Comparison of ENCODE assay signal across 18 mouse cellular contexts in the genomic region with DNA sequence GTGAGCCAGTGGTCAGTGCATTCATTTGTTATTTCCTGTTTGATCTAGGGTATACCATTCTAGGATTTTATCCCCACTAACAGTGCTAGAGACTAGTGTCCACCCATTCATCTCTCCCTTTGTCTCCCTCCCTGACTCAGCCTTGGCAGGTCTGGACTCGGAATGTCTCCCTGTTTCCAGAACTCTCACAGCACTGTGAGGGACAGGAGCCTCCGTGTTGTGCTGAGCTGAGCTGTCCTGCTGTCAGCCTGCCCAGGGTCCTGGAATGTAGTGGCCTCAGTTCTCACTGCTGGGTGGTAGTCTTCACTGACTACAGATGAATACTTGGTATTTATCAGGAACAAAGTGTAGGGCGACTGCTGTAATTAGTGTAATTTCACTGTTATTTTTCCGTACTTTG. TPM values are rescaled to one million over a fixed set of nuclear protein-coding genes. Genes with fewer than 3 reads are reported as not detected.
DNase-seq lines count a peak whose midpoint lies in the region; TF ChIP-seq lines count a peak whose summit lies in the region.
"Had no signal": no experiment of that assay in that cellular context is flagged by ENCODE, and none has a peak within 500 bp of the region (broad histone marks: within the 10 kb centered on the region; RNA-seq: fewer than 3 reads in every experiment).

No protein-coding gene starts in this region.

- WGBS in bone marrow, adult 2 months, result 86% methylated on average over 4 of the region's 4 CpGs

- peak; percentile 84 for DNase-seq in heart, adult 11 months
- DNase-seq in heart, adult 18-20 months, result no peak
- peak; percentile 93 for DNase-seq in Muller cell, postnatal 12 days (ENCODE audit: inconsistent ontology term)
- DNase-seq in urinary bladder, postnatal 10 days (ENCODE audit: low spot score), result no peak
- no peak for DNase-seq in layer of hippocampus, adult 8-10 months (ENCODE audit: low spot score in 2 of 2)
- DNase-seq: adrenal gland, adult 2 months; adrenal gland, adult 8-10 months; adrenal gland, postnatal 10 days; adrenal gland, postnatal 14 days; adrenal gland, postnatal 25 days; adrenal gland, postnatal 36 days; B cell, adult 2 months; cerebellum, adult 11 months; cerebellum, adult 11-12 months; cerebellum, adult 18-20 months; cerebellum, adult 2 months; cerebellum, adult 8-10 months had no signal

- no peaks in the 10 kb centered on the region; the same call in 1 of the 2 replicates for H3K4me1 ChIP-seq in bone marrow, adult 2 months (ENCODE audit: control insufficient read depth, insufficient read depth, low read length)

- H3K27ac ChIP-seq in bone marrow, adult 2 months (ENCODE audit: control insufficient read depth, insufficient read depth, low read depth, low read length, poor library complexity), result no peak overlapping the region

- 0 out of 2 replicates have a peak, but pooled peaks have one; percentile 14 for TF ChIP-seq POLR2A in bone marrow, adult 2 months (IDR thresholded peaks at IDR 0.05; ENCODE audit: borderline replicate concordance, control insufficient read depth, low read depth, low read length)

- H3K4me3 ChIP-seq in bone marrow, adult 2 months (replicated peaks; ENCODE audit: control insufficient read depth, low read depth, low read length), result no peak overlapping the region

- no peak for TF ChIP-seq CTCF in bone marrow, adult 2 months (IDR thresholded peaks at IDR 0.05; ENCODE audit: control insufficient read depth, insufficient read depth, low read length)

RNA-seq across cellular contexts. Expression of a gene that starts 37.7 kb away (rescaled TPM):
- 10 to 100 TPM; 50.2 to 54.9 TPM for total RNA-seq in heart, adult 18-20 months (2021)
- 22.8 and 26.8 TPM in 2 replicates for polyA plus RNA-seq in bone marrow, adult 2 months (2011; ENCODE audit: insufficient read depth, insufficient read length, low replicate concordance, missing spikeins)
- total RNA-seq in layer of hippocampus, adult 8-10 months (2022), result 10 to 100 TPM; 35.1 to 42.4 (median 41.3) TPM

RNA-seq across cellular contexts. Expression of a gene that starts 37.8 kb away (rescaled TPM):
- total RNA-seq in heart, adult 18-20 months (2021), result 10 to 100 TPM; 51.9 to 61.4 TPM
- 31.7 and 38.5 TPM in 2 replicates for polyA plus RNA-seq in bone marrow, adult 2 months (2011; ENCODE audit: insufficient read depth, insufficient read length, low replicate concordance, missing spikeins)
- total RNA-seq in layer of hippocampus, adult 8-10 months (2022), result 10 to 100 TPM; 59.6 to 69.7 (median 65.4) TPM

Comparison
In these comparisons a context has a peak if more than half of its experiments do, and no peak if none do; other contexts are left out.
1. DNase-seq: peak in heart, adult 11 months (single experiment) and Muller cell, postnatal 12 days (single experiment); none in heart, adult 18-20 months (0 of 2), urinary bladder, postnatal 10 days (single experiment) and layer of hippocampus, adult 8-10 months (0 of 2).